Mouse (Mus musculus): ENCODE measurements at regions not wholly inside any gene's neighbourhood (a gene's known extent, or its start where the extent isn't known, plus 50 kb on each side); places are given as distances from the start of the nearest gene placed in this dataset.
A peak's percentile ranks its signal among the peaks of the same experiment; 100 is the strongest.

DNA sequence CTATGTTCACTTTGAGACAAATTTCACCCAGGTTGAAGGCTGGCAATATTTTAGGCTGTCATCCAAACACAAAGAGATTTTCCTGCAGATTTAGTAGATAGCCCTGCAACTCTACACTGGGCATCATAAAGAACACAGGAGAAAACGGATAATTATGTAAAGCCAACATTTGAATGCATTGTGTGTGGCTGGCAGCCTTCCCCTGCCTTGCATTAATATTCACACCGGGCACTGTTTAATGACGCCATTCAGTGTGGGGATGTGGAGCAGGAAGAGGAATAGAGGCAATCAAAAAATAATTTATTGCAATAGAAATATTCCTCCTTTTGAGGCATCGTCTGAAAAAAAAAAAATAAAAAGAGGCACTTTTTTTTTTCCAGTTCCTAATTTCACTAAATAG is 105.7 kb downstream of the Samd5 start:
- no peak for DNase-seq (ENCODE audit: low read depth, low spot score)

DNA sequence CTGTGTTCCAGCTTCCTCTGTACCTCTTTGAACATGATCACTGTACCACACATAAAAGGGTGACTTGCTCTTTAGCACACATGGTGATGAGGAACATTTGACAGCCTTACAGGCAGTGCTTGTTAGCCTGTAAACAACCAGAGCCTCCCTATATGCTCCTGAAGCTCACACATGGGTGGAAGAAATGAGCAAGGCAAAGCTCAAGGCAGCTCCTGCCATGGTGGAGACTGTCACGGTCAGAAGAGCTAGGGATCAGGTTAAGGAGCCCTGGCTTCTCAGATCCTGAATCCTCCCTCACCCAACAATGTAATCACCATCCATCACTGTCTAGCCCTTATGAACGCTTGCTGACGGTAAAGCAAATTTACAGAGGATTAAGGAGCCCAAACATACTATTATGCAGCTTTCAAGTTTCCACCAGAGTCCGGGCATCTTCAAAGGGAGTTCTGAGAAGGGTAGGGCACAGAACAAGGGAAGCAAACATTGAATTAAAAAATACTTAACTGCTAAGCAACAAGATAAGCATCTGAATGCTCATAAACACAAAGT is 117.4 kb downstream of the Samd5 start:
- peak; percentile 7 for DNase-seq (ENCODE audit: low read depth, low spot score)

DNA sequence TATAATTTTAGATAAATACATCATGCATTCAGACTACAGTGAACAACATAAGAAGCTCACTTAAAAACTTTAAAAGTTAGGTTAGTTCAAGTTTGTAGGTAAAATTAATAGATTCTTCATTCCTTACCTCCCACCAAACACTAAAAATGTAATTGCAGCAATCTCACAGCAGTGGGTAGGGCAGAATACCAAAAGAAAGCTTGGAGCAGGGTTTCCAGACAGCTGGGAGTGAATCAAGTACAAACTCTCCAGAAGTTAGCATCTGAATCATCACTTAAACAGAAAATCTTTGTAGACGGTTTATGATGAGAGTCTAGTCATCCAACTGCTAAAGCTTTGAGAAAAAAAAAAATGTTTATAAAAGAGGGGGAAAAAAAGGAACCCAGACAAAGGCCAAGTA is 117.9 kb downstream of the Samd5 start:
- no peak for DNase-seq (ENCODE audit: low read depth, low spot score)

DNA sequence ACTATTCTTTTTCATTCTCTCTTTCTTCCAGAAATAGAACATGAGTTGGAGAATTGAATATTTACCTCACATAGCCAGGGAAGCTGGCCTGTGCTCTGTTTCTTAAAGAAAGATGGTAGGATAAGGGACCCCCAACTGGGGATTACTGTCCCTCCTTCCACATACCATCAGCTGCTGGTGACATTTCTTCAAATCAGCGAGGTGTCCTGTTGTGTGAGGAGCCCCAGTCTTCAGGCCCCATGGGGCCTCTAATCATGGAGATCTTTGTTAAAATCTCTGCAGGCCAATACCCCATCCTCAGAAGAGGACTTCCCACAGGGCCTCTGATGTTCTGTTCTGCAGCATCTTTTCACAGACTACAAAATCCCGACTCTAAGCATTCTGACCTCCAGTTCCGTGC is 121.1 kb downstream of the Samd5 start:
- no peak for DNase-seq (ENCODE audit: low read depth, low spot score)

DNA sequence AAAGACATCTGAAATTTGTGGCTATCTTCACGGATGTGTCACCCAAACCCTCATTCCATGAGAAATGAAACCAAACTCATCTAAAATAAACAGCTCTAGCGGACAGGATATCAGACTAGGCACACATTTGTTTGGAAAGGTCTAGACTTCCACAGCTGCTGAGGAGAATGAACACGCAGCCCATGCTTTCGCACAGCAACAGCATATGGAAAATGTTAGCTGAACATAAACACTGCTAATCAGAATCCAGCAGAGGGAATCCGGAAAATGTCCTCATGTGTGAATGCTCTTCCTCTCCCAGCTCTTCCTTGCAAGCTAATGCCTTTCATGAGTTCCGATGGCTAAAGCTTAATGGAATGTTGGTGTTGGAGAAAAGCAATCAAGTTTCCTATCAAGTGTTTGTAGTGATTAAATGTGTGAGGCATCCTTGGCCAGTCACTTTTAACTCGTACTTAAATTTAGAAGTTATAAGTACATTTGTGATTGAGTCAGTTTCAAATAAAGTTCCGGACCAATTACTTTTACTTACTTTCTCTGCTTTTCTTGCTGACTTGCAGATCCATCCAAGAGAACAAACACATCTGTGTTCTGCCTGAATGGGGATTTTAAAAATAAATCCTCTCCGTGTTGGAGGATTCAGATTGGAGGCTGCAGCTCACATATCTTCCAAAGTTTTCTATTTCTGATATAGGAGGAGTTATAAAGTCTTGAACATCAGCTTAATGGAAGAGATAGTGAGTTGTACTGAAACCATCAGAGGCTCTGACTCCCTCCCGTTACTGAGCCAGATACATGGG is 124.9 kb downstream of the Samd5 start:
- DNase-seq (ENCODE audit: low read depth, low spot score): peak; percentile 43

DNA sequence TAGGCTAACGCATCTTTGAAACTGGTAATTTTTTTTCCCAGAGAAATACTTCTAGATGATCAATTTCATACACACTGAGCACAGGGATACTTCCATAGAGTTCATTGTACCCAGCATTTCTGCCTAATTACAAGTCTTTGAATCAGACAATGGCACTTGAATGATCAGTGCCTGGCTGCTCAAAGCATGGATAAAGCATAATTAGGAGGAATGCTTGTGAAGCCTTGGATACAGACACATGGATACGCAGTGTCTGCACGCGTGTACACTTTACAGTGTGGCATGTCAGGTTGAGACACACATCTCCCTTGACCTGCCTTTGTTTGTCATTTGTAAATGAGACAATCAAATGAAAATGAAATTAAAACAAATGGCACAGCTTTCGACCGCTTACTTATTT is 129.2 kb downstream of the Samd5 start:
- no peak for DNase-seq (ENCODE audit: low read depth, low spot score)

DNA sequence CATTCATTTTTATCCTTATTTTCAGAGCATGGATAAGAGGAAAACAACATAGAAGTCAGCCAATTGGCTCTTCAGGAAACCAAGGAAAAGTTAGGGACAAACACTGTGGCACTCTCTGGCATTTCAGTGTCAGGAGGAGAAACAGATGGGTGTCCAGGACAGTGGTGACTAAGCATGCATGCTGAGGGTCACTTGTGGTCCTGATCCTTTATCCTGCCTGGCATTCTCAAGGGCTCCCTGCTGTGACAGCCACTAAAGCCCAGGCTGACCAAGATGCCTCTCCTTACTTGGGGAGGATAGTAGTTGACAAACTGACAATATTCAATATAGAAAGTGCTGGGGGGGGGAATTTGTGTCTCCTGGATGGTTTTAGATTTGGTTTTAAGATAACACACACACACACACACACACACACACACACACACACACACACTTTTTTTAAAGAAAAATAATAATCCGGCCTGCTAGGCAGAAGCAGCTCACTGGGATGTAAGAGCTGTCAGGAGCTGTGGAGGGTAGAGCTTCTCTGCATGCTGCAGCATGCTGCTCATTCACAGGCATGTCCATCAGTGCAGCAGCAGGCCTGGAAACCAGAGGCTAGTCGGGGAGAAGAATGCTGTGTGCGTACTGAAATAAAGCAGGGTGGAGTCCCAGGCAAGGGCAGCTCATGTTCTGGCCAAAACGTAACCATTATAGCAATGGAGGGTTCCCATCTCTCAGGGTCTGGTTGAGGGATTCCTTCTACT is 130.8 kb downstream of the Samd5 start:
- no peak for DNase-seq (ENCODE audit: low read depth, low spot score)

DNA sequence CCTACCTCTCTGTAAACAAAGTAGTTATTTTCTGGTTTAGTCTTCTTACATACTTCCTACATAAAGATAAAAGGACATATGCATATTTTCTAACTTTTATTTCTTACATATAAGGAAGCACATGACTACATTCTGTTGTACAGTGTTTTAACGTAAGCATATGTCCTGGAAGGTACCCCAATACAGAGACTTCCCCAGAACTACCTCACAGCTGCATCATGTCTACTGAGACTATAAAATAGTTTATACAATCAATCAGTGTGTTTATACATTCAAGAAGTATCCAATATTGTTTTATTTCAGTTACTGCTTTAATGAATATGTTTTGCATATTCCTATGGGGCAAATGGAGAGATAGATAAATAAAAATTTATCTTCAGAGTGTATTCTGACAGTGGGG is 133.4 kb downstream of the Samd5 start:
- no peak for DNase-seq (ENCODE audit: low read depth, low spot score)

DNA sequence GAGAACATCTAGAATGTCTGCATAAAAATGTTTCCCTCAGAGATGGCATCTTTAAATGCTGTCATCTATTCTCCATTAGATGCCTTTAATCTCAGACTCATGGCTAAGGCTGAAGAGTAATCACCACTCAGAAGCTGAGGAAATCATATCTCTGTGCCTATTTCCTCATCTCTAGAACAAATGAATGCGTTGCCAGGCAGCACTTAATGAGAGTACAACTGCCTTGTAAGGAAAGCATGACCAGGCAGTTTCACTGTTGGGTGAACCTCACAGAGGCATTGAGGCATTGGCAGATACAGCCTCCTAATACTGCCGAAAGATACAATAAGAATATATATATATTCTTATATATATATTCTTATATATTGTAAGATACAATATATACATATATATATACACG is 137.3 kb downstream of the Samd5 start:
- DNase-seq (ENCODE audit: low read depth, low spot score): no peak

DNA sequence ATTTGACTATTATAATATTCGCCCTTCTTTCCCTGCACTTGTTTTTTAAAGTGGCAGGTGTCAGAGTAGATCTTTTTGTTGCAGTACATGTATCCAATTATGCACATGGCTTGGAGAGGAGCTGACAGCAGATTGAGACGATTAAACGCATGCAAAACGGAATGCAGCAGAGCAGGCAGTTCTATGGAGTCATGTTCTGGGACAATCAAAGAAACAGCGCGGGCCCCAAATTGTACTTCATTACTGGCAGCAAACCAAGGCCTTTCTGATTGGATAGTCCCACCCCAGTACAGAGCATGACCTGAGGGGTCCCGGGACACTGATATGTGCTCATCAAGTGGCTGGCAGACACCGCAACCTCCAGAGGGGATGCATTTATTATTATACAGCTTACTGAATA is 140.5 kb downstream of the Samd5 start:
- no peak for DNase-seq (ENCODE audit: low read depth, low spot score)

DNA sequence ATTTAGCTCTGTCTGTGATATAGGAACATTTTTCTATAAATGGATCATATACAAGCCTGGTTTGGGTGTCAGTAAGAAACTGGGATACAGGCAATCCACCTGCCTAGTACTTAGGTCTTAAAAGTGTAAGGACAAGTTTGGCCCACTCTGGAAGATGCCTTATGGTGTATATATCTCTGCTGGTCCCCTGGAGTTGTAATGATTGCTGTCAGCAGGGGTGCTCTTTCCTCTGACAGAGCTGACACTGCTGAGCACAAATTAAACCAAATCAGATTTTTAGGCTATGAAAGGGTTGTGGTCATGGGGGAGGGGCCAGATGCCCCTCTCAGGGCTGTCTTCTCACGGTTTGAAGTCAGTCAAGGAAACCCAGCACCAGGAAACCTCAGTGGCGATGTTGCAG is 141.7 kb downstream of the Samd5 start:
- no peak for DNase-seq (ENCODE audit: low read depth, low spot score)

DNA sequence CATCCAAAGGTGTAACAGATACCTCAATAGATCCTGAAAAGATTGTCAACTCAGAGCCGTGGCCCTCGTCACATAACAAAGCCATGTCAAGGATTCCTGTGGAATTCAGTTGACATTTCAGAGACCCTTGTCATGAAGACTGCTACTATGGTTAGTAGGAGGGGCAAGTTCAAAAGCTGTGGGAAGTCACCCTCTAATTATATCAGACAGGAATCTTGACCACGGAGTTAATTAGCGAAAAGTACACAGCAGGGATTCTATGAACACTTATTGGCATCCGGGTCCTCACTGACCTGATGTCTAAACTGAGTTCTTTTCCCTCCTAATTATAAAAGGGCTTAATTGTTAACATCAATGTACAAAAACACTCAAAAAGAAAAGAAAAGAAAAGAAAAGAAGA is 143.1 kb downstream of the Samd5 start:
- no peak for DNase-seq (ENCODE audit: low read depth, low spot score)

DNA sequence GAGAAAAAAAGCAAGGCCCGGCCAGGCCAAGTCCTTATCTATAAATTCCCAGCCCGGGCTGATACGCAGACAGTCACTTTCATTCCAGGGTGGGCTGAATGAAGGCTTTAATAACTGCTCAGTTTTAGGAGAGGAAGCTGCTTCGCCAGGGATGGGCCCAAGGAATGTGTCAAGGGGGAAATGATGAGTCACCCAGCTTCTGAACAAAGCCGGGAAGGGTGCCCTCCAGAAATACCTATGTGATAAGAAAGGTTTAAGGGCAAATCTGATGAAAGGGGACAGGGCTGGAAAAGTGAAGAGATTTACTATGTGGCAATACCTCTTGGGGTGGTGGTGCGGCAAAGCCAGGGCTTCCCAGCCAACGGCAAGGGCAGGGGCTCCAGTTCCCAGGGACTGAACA is 145.6 kb downstream of the Samd5 start:
- no peak for DNase-seq (ENCODE audit: low read depth, low spot score)

DNA sequence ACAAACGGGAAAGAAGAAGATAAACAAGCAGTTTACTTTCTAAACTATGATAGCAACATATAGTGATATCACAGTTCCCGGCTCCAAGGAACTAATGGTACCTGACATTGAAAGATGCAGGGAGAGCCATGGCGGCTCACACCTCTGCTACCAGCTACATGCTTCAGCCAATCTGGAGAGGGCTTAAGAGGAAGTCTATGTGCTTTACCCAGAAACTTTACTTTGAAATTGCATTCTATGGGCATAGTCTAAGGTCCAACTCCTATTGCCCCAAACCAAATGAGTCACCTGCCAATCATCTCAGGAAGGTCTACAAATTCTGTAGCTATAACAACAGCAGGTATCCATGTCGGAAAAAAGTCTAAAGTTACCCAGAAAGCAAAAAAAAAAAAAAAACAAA is 146.9 kb downstream of the Samd5 start:
- no peak for DNase-seq (ENCODE audit: low read depth, low spot score)

DNA sequence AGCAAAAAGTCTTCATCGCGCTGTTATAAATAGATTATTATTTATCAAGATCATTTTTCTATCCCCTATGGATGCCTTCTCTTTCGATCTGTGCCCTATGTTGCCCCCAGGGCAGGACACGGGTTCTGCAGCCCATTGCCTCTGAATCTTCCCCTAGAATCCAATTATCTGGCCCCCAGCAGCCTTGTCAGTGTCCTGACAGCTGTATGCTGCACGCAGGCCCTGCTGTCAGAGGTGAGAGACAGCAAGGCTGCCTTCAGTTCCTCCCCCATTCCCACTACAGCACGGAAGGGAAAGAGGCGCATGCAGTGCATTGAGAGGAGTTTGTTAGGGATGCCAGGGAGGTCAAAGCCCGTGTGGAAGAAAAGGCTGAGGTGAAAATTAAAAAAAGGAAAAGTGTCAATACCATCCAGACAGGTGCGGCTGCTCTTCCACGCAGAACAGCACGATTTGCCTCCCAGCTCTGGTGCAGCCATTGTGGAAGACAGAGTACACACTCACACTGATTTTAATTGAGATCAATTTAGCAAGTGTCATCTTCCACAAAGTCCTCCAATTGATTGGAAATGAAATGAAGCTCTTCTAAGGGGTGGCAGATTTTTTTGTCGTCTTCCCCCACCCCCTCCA is 165.1 kb downstream of the Samd5 start:
- DNase-seq (ENCODE audit: low read depth, low spot score): no peak

DNA sequence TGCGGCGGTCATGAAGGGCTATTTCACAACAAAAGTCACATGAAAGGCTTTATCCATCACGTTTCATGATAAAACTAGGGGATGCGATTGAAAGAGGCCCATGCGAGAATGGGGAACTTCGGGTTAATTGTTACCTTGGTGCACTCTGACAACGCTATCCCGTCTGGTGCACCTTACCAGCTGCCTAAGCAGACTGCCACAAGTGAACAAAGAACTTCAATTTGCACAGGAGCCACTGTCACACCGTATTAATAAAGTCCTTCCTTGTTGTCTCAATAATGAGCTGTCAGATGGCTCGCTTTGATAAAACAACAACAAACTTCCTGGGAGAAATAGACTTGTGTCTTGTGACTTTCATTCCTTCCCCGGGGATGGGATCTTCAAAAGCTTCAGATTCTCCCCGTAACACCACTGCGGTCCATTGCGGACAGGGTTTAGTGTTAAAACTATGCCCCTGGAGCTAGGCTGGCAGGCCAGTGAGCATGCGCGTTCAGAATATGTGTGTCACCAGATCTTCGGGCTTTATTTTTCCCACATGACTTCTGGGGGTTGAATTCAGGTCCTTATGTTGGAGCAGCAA is 165.8 kb downstream of the Samd5 start:
- no peak for DNase-seq (ENCODE audit: low read depth, low spot score)

DNA sequence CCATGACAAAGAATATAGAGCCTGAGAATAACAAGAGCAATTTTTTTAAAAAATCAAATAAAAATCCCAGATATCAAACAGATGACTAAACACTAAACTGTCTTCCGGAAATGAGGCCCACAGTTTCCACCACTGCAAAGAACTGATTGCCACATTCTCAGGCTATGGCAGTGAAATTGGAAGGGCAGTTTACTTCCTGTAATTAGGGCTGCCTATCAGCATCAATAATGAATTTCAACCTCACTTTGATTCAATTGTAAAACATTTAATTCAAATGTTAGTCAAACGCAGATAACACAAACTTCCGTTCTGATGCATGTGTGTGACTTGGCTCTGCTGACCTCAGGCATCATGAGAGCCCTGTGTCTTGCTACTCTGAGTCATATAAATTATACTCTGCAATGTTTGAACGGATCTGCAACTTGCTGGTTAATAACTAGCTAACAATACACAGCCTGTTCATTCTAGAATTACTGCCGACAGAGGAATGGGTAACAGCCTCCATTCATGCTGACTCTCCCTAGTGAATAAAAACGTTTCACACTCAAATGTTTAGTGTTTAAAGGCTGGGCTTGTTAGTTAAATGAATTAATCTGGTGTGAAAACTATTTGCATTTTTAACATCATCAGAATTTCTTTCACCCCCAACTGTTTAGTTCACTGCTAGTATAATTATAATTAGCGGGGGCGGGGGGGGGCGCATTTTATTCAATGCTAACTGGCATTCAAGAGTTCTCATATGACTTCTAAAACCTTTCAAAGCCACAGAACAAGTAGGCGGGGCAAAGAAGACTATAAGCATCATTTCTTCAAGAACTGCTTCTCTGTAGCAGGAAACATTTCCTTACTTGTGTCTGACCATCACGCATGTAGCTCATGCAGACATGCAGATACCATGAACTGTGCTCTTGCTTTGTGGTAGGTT is 171.2 kb downstream of the Samd5 start:
- no peak for DNase-seq (ENCODE audit: low read depth, low spot score)

DNA sequence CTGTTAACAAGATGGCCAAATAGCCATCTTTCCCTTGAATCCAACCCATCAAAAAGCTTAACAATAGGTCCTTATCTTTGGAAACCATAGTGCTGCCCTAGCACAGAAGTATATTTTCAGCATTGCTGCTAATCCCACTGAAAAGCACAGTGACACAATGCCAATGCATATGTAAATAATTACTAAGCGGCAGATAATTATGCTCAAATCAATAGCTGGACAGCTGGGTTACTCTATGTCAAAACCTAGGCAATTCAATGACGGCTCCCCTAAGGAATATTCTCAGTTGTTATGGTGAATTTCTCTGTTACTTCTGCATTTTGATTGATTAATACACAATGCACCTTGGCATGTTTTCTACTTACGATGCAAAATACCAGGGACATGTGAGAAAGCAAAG is 176.5 kb downstream of the Samd5 start:
- DNase-seq (ENCODE audit: low read depth, low spot score): no peak

DNA sequence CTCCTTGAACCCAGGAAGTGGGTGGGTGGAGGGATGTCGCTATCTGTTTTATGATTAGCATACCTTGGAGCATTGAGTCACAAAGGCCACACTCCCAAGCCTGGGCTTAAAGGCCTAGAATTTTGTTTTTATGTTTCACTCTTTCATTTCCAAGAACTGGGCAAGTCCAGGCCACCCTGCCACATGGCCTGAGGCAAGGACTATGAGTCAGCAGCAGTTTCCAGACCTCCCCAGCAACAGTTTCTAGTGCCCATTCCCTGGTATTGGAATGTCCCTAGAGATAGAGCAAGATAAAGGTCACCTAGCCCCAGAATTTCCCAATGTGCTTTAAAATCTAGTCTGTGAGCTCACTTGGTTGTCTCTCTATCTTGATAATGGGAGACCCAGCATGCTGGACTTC is 178.0 kb downstream of the Samd5 start:
- DNase-seq (ENCODE audit: low read depth, low spot score): no peak

DNA sequence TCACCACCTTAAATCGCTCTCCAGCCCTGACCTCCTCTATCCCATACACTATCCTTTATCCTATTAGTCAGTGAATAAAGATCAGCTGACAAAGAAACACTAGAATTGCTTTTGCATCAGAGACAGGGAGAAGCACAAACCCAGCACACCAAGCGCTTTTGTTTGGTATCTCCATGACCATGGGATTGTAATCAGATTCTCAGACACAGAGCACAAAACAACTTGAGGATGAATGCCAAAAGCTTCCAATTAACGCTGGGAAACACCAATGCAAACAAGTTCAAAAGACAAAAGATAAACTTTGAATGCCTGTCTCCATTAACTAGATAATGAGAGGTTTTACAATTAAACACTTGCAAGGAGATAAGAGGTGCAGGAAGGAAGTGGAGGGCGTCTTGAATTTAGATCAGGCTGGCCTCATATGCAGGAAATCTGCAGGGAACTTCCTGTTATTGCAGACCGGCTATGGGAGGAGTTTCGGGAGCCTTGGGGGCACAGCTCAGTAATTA is 179.8 kb downstream of the Samd5 start:
- no peak for DNase-seq (ENCODE audit: low read depth, low spot score)

DNA sequence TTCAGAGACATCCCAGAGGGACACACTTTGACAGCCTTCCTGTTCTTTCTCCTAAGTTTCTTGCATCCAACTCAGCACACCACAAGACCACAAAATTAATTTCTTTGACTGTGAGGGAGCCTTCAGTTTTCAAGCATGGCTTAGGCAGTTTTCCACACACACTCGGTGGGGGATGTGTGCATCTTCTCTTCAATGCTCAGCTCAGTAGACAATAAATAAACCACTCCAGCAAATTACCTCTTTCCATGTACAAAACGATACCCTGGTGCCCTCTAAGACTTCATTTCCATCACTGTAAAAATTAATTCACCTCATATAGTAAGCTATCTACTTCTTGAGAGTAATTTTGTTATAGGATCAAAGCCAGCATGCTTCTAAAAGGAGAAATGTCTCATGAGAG is 184.6 kb downstream of the Samd5 start:
- no peak for DNase-seq (ENCODE audit: low read depth, low spot score)

Data from forelimb bud, embryonic 11.5 days (tissue).